Mouse (Mus musculus): ENCODE measurements around the gene Rnf148. TPM values are rescaled to one million over a fixed set of nuclear protein-coding genes. Genes with fewer than 3 reads are reported as not detected.
A peak's percentile ranks its signal among the peaks of the same experiment; 100 is the strongest.

Gene Rnf148
- not detected for total RNA-seq (2021)

- DNase-seq = no peak
These were observed at the start of gene Rnf148 for GRCm38 (mm10) chr6:23655036-23655435. TSS of gene Rnf148 (minus strand) at chr6:23655136.

GRCm38 (mm10) chr6:23700879-23701278 is 45.9 kb upstream of the Rnf148 start:
- no peak for DNase-seq

- DNase-seq = no peak
These were observed 23.2 kb upstream of the Rnf148 start for GRCm38 (mm10) chr6:23678172-23678571.

GRCm38 (mm10) chr6:23650205-23650604 is 4.7 kb downstream of the Rnf148 start, which contains the start of gene Rnf133:
TSS of gene Rnf133 (minus strand) at chr6:23650305.
- DNase-seq = no peak

GRCm38 (mm10) chr6:23648732-23649131 is 6.2 kb downstream of the Rnf148 start:
- DNase-seq = no peak

- DNase-seq = peak; percentile 58
These were observed 7.2 kb downstream of the Rnf148 start for GRCm38 (mm10) chr6:23647627-23648247.

GRCm38 (mm10) chr6:23637081-23637480 is 17.9 kb downstream of the Rnf148 start:
- DNase-seq = no peak

- DNase-seq = no peak
These were observed 19.7 kb downstream of the Rnf148 start for GRCm38 (mm10) chr6:23635208-23635607.

GRCm38 (mm10) chr6:23634016-23634415 is 20.9 kb downstream of the Rnf148 start:
- DNase-seq = no peak

GRCm38 (mm10) chr6:23630465-23630864 is 24.5 kb downstream of the Rnf148 start:
- no peak for DNase-seq

Other genes with a start within 250 kb of the Rnf148 start
- under 1 TPM in 1 of 2 experiments, not detected in 1; 0.21 TPM for gene Rnf133, start 4.8 kb downstream of the Rnf148 start, total RNA-seq (2021)
- 1 to 10 TPM; 2.1 to 2.5 TPM for gene Cadps2, start 184.3 kb upstream of the Rnf148 start, total RNA-seq (2021)

Data from heart, postnatal 4 days (tissue).